Mouse (Mus musculus) brain, adult 2 months (tissue): Measurements from ENCODE around the gene Cacnb2.
A peak's percentile ranks its signal among the peaks of the same experiment; 100 is the strongest.

Experiments
- DNase-seq: peaks from one replicate; pipeline ENCODE4 v3.0.0; 2011; ENCODE audit warnings: low read depth, low spot score

Gene Cacnb2

DNA sequence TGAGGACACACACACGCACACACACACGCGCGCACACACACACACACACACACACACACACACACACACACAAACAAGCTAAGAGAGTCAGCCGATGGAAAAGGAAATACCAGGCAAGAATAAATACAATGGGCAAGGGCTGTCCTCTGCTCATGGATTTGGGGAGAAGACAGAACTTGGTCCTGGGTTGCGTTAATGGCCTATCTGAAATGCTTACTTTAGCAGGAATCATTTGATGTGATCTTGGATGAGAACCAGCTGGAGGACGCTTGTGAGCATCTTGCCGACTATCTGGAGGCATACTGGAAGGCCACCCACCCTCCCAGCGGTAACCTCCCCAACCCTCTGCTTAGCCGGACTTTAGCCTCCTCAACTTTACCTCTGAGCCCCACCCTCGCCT is 381.1 kb downstream of the Cacnb2 start:
- DNase-seq = no peak

DNA sequence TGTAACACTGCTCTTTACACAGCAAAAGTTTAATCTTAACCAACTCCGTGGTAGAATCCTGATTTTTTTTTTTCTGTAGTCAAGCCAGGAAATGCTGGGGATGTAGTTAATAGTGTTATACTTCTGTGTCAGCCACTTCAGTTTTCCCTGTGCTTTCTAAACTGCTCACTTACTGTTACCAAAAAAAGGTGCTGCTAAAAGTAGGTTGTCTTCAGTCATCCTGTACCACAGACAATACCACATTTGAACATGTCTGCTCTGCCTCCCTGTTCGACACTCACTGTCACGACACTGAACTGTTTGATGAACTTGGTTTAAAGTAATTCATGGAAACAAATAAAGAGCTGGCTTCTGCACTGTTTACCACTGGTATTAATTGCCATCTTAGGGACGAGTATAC is 385.6 kb downstream of the Cacnb2 start:
- DNase-seq = peak; percentile 22

DNA sequence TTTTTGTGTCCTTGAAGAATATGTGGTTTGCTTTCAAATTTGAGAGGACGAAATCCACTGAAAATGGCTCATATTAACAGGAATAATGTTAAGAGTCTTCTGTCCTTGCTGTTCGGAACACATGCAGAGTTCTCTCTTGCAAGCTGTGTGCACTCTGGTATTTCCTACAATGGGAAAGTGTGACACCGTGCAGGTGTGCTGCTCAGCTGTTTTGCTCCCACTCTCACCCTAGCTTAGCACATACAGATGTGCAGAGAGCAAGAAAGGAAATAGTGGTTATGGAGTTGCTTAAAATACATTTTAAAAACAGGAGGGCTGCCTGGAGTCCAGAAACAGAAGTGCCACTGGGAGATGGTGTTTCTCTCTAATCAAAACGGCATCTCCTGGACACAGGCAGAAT is 386.5 kb downstream of the Cacnb2 start:
- DNase-seq = peak; percentile 29

DNA sequence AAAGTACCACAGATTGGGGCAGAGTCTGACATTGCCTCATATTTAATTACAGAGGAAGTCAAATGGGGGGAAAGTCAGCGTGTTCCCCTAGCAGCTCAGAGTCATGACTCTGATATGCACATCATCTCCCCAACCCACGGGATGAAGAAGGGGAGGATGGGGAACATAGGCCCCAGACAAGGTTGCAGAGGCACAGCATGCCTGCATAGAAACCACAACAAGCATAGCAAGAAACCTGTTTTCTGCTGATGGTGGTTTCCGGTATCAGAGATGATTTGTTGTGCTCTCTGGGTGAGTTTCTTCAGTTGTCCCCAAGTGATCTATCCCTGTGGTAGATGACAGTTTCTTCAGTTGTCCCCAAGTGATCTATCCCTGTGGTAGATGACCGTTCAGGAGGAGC is 389.6 kb downstream of the Cacnb2 start:
- DNase-seq = no peak

DNA sequence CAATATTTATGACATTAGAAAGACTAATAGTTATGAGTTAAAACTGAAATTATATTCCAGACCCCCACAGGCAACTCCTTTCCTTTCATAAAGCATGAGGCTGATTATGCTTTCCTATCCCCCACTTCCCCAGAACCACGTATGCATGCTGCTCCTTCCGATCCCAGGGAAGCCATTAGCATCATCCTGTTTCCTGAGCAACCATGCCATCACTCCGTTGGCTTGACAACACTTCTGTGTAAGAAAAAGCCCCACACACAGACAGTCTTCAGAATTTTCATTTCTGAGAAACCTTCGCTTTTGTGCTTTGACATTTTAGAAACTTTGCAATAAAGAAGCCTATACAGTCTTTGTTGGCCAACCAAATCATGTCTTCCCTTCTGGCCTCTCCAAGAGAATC is 393.1 kb downstream of the Cacnb2 start:
- peak; percentile 51 for DNase-seq

DNA sequence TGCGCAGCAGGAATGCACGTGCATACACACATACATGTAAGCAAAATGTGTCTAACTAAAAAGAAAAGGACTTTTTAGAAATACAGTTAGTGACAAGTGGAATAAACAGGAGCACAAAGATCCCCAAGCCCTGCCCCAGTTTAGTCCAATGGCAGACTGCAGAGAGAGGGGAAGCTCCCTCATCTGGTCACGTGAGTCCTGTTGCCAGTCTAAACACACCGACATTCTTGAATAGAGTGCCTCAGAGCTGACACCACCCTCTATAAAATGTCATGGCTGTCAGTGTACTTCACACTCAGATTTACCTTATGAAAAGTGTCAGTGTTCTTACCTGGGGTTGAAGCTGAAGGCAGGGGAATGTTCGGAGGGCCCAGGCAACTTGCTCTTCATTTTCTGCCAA is 394.9 kb downstream of the Cacnb2 start:
- DNase-seq = no peak

DNA sequence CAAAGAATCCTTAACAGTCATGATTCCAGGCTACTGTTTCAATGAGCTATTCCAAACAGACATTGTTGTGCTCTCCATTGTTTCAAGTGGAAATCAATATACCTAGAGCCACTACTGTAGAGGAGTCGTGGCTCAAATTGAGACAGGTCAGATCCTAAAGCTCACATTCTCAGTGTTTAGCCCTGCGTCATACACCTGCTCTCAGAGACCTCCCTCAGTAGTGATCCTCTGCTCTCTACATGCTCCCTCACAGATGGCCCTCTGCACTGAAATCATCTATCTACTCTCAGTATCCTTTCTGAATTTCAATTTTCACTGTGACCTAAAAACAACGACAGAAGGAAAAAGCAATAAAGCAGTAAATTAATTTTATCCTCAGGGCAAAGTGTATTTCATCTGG is 404.6 kb downstream of the Cacnb2 start:
- no peak for DNase-seq

DNA sequence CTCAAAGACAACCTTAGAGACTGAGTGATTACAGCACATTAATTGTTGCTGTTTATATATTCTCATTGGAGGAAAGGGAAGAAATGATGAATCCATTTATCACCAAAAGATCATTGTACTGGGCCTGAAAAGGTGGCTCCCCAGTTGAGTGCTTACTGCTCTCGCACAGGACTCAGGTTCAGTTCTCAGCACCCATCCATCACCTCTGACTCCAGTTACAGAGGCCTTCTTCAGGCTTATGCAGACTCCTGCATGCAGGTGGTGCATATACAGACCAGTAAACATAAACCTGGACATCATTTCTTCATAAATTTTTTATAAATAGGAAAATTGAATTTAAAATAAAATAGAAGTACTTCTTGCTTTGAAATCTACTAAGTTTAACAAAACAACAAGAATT is 405.2 kb downstream of the Cacnb2 start:
- no peak for DNase-seq

DNA sequence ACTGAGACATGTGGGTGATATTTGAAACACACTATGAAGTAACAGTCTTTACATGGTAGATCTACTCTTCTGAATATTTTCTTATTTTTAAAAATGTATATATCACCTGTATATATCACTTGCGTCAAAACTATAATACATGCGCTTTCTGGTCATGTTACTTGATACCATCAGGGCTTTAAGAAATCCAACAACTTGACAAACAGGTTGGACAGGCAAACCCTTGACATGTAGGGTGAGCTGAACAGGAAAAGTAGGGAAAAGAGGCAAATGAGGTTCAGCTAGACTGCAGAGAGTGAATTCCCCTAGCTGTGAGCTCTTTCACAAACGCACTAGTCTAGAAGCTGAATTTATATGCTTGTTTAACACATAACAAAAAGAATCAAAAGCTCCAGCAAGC is 423.9 kb downstream of the Cacnb2 start:
- no peak for DNase-seq

DNA sequence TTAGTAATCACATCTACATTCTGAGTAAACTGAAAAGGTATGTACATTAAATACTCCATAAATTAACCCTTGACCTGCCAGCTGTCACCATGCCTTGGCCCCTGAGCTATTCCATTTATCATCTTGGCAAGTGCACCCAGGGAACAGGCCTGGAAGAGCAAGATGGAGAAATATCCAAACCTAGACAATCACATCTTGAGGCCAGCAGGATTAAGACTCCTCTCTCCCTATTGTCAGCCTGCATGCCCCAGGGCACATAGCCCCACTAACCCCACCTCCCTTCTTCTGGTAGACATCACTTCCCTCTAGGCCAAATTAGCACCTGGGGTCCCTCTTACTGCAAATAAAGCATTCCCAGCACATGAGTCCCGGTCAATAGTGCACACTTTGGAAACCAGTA is 424.9 kb downstream of the Cacnb2 start:
- DNase-seq = no peak
